Mouse (Mus musculus): Measurements from ENCODE around the gene Rhbdf2. TPM values are rescaled to one million over a fixed set of nuclear protein-coding genes. Genes with fewer than 3 reads are reported as not detected.
"Not testable (repeated sequence)": the region's sequence is repeated elsewhere in the genome, so short reads cannot be mapped to it uniquely, and the experiment has no call there.

Gene Rhbdf2
- 2.8 and 3.1 TPM in 2 replicates for polyA plus RNA-seq (2014; fragmentation: Nextera tagmentation; extraction: Ambion mirVana)

DNA sequence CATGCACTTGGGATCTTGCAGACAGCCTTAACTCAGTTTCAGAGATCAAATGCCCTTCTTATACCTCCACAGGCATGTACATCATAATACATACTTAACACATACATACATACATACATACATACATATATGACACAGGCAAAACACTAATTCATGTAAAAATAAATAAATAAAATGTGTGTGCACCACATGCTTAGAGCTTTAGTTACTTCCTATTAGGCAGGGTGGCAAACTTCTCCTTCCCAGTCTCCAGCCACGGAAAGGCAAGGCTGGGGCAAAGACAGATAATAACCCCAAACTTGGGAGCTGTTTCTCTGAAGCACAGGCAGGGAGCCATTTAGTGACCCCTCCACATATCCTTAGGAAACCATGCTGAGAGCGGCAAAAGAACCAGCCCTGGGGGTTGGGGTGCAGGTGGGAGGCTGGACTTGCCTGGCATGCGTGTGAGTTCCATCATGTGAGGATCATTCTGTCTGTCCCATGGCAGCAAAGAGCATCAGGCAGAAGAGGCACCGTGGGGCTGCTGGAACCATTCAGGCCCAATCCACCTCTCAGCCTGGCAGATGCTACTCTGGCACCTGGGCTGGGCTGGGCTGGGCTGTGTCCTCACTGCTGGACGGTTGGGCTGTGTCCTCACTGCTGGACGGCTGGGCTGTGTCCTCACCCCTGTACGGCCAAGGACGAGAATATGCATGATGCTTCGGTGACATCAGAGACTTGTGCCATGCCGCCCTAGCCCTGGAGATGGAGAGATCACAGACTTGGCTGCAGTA lies at the start of gene Rhbdf2:
Rhbdf2 (minus strand) TSS at position 721 of the 773 bp plus-strand sequence.
- peaks cover 3% of the 10 kb centered on the region; the same call in 1 of the 2 replicates for H3K4me1 ChIP-seq (ENCODE audit: control insufficient read depth, insufficient read depth, low read length)
- DNase-seq (ENCODE audit: low spot score): no peak
- no peak within 1 kb of the TSS for H3K27ac ChIP-seq (replicated peaks; ENCODE audit: low read depth, low read length)
- H3K27me3 ChIP-seq (ENCODE audit: control insufficient read depth, insufficient read depth, low read length): peaks cover 8% of the 10 kb centered on the region; the same call in 1 of the 2 replicates
- 75% methylated on average over 10 of the region's 10 CpGs for WGBS
- H3K9me3 ChIP-seq (replicated peaks; ENCODE audit: control insufficient read depth, low read length): no peaks in the 10 kb centered on the region
- no peak within 1 kb of the TSS for H3K4me2 ChIP-seq (ENCODE audit: low read depth, low read length)
- H3K36me3 ChIP-seq (replicated peaks; ENCODE audit: control insufficient read depth, insufficient read depth, low read depth, low read length): no peaks in the 10 kb centered on the region
- H3K4me3 ChIP-seq (ENCODE audit: low read depth, low read length): no peak within 1 kb of the TSS
- ATAC-seq (replicated peaks; ENCODE audit: insufficient number of reproducible peaks, low FRiP score, low TSS enrichment, low read depth): no peak
- H3K9ac ChIP-seq (replicated peaks; ENCODE audit: low read length): no peak within 1 kb of the TSS

DNA sequence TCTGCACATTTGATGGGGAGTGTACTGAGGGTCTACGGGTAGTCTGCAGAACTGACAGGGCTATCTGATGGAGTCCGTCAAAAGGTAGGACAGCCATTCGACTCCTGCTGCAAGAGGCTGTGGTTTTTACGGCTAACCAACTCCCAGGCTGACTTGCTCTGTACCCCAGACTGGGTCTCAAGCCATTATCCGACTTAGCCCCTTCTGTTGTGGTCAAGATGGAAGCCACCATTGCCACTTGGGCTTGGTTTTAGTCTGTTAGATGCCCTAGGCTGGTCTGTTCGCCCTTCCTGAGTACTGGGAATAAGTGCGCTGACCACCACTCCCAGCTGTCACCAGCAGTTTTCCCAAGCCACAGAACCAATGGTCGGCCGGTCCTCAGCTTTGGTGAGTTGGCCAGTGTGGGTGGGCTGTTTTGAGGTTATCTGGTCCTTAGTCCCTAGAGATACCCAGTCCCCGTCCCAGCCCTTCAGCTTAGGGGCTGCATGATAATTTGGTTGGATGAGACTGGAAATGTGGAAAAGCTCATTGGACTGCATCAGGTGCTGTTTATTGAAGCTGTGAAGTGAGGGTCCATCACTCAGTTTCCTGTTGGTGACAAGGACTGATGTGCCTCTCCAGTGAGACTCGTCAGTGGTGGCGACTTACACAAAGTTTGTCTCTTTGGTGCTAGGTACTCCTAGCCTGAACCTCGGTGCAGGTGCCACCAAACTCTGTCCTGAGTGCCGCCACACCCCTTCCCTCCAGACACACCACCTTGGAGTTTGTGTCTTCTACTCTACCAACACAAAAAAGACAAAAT lies 49.6 kb upstream of the Rhbdf2 start:
- H3K4me1 ChIP-seq (ENCODE audit: control insufficient read depth, insufficient read depth, low read length): no peaks in the 10 kb centered on the region
- no peaks in the 10 kb centered on the region for H3K9me3 ChIP-seq (replicated peaks; ENCODE audit: control insufficient read depth, low read length)
- H3K9ac ChIP-seq (replicated peaks; ENCODE audit: low read length): no peak overlapping the region
- no peak overlapping the region for H3K4me2 ChIP-seq (ENCODE audit: low read depth, low read length)
- peaks cover 25% of the 10 kb centered on the region for H3K36me3 ChIP-seq (replicated peaks; ENCODE audit: control insufficient read depth, insufficient read depth, low read depth, low read length)
- no peak overlapping the region for H3K27ac ChIP-seq (replicated peaks; ENCODE audit: low read depth, low read length)
- no peaks in the 10 kb centered on the region for H3K27me3 ChIP-seq (ENCODE audit: control insufficient read depth, insufficient read depth, low read length)
- DNase-seq (ENCODE audit: low spot score) (no peak), ATAC-seq (replicated peaks; ENCODE audit: insufficient number of reproducible peaks, low FRiP score, low TSS enrichment, low read depth) (no peak)
- no peak overlapping the region for H3K4me3 ChIP-seq (ENCODE audit: low read depth, low read length)
- WGBS: 88% methylated on average over 14 of the region's 14 CpGs

DNA sequence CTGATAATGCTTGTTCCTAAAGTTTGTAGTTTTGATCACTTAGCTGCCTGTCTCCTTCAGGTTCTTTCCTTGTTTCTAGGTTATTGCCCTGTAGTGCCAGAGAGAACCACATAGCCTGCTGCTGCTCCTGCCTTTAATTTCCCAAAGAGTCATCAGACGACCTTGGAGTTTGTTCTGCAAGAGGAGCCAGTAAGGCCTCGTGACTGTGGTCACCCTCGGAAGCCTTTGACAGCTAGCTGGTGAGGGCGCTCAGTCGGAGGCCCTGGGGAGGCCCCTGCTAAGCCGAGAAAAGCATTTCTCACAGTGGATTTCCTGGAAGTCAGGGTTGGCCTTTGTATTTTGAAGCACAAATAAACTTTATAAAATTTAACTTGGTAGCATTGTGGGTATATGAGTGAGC lies 48.6 kb upstream of the Rhbdf2 start:
- H3K4me2 ChIP-seq (ENCODE audit: low read depth, low read length): not testable (repeated sequence)
- peaks cover 25% of the 10 kb centered on the region for H3K36me3 ChIP-seq (replicated peaks; ENCODE audit: control insufficient read depth, insufficient read depth, low read depth, low read length)
- 81% methylated on average over 6 of the region's 6 CpGs for WGBS

DNA sequence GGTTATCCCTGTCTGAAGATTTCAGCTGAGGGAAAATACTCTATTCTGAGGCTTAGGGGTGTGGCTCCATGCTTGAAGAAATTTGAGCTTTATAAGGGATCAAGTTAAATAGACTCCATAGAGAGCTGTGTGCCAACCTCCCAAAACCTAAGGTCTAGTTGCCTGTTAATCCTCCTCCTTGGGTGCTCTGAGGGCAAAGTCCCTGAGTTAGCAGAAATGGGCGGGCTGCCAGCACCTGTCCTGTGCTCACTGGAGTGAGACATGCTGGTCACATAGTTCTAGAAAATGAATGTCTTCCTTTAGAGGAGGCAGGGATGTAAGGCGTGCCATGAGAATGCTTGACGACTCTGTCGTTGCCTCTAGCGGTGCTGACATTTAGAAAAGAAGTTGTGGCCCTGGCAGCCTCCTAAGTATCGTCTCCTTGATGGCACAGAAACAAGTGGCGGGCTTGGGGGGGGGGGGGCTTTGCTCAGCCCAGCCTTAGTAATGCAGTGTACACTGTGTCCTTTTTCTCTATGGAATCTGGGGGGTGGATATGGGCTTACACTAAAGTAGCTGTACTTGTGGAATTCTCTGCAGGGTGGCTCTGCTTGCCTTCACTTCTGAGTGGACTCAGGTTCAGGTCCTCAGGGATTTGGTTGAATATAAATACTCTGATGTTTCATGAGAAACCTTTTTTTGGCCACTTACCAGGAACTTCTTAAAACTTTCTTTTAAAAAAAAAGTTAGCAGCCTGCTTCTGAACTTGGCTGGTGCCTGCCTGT lies 48.0 kb upstream of the Rhbdf2 start:
- no peak for ATAC-seq (replicated peaks; ENCODE audit: insufficient number of reproducible peaks, low FRiP score, low TSS enrichment, low read depth)
- H3K4me2 ChIP-seq (ENCODE audit: low read depth, low read length): no peak overlapping the region
- H3K9me3 ChIP-seq (replicated peaks; ENCODE audit: control insufficient read depth, low read length): no peaks in the 10 kb centered on the region
- H3K27ac ChIP-seq (replicated peaks; ENCODE audit: low read depth, low read length): no peak overlapping the region
- H3K9ac ChIP-seq (replicated peaks; ENCODE audit: low read length): no peak overlapping the region
- no peak for DNase-seq (ENCODE audit: low spot score)
- H3K36me3 ChIP-seq (replicated peaks; ENCODE audit: control insufficient read depth, insufficient read depth, low read depth, low read length): peaks cover 25% of the 10 kb centered on the region
- no peaks in the 10 kb centered on the region for H3K4me1 ChIP-seq (ENCODE audit: control insufficient read depth, insufficient read depth, low read length)
- no peak overlapping the region for H3K4me3 ChIP-seq (ENCODE audit: low read depth, low read length)
- no peaks in the 10 kb centered on the region for H3K27me3 ChIP-seq (ENCODE audit: control insufficient read depth, insufficient read depth, low read length)
- 88% methylated on average over 7 of the region's 7 CpGs for WGBS

More for the DNA sequence above, 48.6 kb upstream of the Rhbdf2 start:
- H3K27me3 ChIP-seq (ENCODE audit: control insufficient read depth, insufficient read depth, low read length); H3K9me3 ChIP-seq (replicated peaks; ENCODE audit: control insufficient read depth, low read length); H3K9ac ChIP-seq (replicated peaks; ENCODE audit: low read length); H3K4me1 ChIP-seq (ENCODE audit: control insufficient read depth, insufficient read depth, low read length); H3K27ac ChIP-seq (replicated peaks; ENCODE audit: low read depth, low read length); H3K4me3 ChIP-seq (ENCODE audit: low read depth, low read length); ATAC-seq (replicated peaks; ENCODE audit: insufficient number of reproducible peaks, low FRiP score, low TSS enrichment, low read depth); DNase-seq (ENCODE audit: low spot score): not testable (repeated sequence)

DNA sequence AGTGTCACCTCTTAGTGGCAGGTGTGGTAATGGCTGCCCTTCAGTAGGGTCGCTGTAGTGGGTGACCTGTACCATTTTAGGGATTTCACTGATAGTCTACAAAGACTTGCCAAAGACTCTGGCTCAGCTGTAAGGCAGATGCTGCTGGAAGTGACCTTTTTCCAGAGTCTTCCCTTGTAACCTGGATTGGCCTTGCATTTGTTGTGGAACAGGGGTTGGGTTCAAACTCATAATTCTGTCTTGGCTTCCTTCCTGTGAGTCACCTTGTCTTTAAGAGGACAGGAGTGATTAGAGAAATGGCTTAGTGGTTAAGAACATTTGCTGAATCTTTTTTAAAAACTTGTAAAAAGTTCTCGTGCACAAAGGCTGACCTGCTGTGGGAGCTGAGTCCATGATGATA lies 46.6 kb upstream of the Rhbdf2 start:
- no peak overlapping the region for H3K9ac ChIP-seq (replicated peaks; ENCODE audit: low read length)
- peaks cover 22% of the 10 kb centered on the region for H3K36me3 ChIP-seq (replicated peaks; ENCODE audit: control insufficient read depth, insufficient read depth, low read depth, low read length)

DNA sequence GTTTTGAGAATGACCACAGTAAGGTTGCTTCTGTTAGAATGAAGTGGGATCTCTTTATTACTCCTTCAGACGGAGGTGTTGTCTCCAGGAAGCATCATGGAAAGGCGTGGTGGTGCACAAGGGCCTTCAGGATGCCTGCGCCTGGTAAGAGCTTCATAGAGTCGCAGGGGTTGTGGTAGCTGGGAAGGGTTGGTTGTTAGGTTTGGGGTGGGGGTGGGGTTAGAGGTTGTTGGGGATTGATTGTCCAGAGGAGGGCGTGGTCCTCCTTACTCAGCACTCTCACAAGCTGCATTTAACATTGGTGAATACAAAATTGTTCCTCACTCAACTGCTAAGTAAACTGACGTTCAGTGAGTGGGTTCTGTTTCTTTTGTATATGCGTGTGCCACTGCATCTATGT lies 45.8 kb upstream of the Rhbdf2 start:
- DNase-seq (ENCODE audit: low spot score): no peak
- no peaks in the 10 kb centered on the region for H3K9me3 ChIP-seq (replicated peaks; ENCODE audit: control insufficient read depth, low read length)
- no peak overlapping the region for H3K27ac ChIP-seq (replicated peaks; ENCODE audit: low read depth, low read length)
- H3K27me3 ChIP-seq (ENCODE audit: control insufficient read depth, insufficient read depth, low read length): no peaks in the 10 kb centered on the region
- peak overlapping the region; percentile 51 for H3K4me2 ChIP-seq (ENCODE audit: low read depth, low read length)
- H3K4me3 ChIP-seq (ENCODE audit: low read depth, low read length): peak overlapping the region; percentile 78
- ATAC-seq (replicated peaks; ENCODE audit: insufficient number of reproducible peaks, low FRiP score, low TSS enrichment, low read depth): no peak
- H3K9ac ChIP-seq (replicated peaks; ENCODE audit: low read length): peak overlapping the region; percentile 90
- H3K36me3 ChIP-seq (replicated peaks; ENCODE audit: control insufficient read depth, insufficient read depth, low read depth, low read length): peaks cover 22% of the 10 kb centered on the region
- WGBS: 20% methylated on average over 7 of the region's 7 CpGs
- no peaks in the 10 kb centered on the region for H3K4me1 ChIP-seq (ENCODE audit: control insufficient read depth, insufficient read depth, low read length)

More for the DNA sequence above, 46.6 kb upstream of the Rhbdf2 start:
- Histone ChIP-seq H3K4me2 (ENCODE audit: low read depth, low read length) (no peak overlapping the region), H3K27ac (replicated peaks; ENCODE audit: low read depth, low read length) (no peak overlapping the region), H3K4me3 (ENCODE audit: low read depth, low read length) (no peak overlapping the region), H3K9me3 (replicated peaks; ENCODE audit: control insufficient read depth, low read length) (no peaks in the 10 kb centered on the region), H3K4me1 (ENCODE audit: control insufficient read depth, insufficient read depth, low read length) (no peaks in the 10 kb centered on the region), H3K27me3 (ENCODE audit: control insufficient read depth, insufficient read depth, low read length) (no peaks in the 10 kb centered on the region)
- no peak for ATAC-seq (replicated peaks; ENCODE audit: insufficient number of reproducible peaks, low FRiP score, low TSS enrichment, low read depth)
- DNase-seq (ENCODE audit: low spot score): no peak
- WGBS: 91% methylated on average over 2 of the region's 2 CpGs

DNA sequence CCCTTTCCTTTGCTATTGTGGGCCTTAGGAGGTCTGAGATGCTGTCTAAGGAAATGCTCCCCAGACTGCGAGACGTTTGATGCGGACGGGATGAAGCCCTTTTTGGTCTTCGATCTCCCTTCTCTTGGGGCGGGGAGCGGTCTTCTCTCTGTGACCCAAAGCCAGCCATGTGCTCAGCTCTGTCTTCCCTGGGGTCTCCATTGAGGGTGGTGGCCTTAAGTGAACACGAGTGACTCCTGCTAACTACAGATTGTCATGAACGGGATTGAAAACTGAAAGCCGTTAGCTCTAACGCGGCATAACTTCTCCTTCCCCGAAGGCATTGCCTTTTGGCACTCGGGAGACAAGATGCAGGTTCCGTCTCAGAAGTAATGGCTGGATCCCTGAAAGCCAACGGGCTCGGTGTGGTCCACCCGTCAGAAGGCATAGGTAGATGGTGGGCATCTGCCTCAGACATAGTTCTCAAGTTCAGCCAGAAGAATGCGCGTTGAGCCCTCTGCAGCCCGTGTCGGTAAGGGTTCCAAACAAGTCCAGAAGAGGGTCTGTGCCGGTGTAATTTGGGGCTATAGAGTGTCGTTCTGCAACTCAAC lies 45.1 kb upstream of the Rhbdf2 start:
- DNase-seq (ENCODE audit: low spot score) (no peak), ATAC-seq (replicated peaks; ENCODE audit: insufficient number of reproducible peaks, low FRiP score, low TSS enrichment, low read depth) (no peak)
- H3K27me3 ChIP-seq (ENCODE audit: control insufficient read depth, insufficient read depth, low read length): no peaks in the 10 kb centered on the region
- H3K9me3 ChIP-seq (replicated peaks; ENCODE audit: control insufficient read depth, low read length): no peaks in the 10 kb centered on the region
- WGBS: under 1% methylated on average over 24 of the region's 24 CpGs
- no peak overlapping the region for H3K27ac ChIP-seq (replicated peaks; ENCODE audit: low read depth, low read length)
- H3K4me1 ChIP-seq (ENCODE audit: control insufficient read depth, insufficient read depth, low read length): no peaks in the 10 kb centered on the region
- H3K36me3 ChIP-seq (replicated peaks; ENCODE audit: control insufficient read depth, insufficient read depth, low read depth, low read length): peaks cover 22% of the 10 kb centered on the region
- peak overlapping the region; percentile 90 for H3K9ac ChIP-seq (replicated peaks; ENCODE audit: low read length)
- peak overlapping the region; percentile 78 for H3K4me3 ChIP-seq (ENCODE audit: low read depth, low read length)
- H3K4me2 ChIP-seq (ENCODE audit: low read depth, low read length): peak overlapping the region; percentile 51

Measured in embryonic facial prominence, embryonic 11.5 days (tissue).